Mouse (Mus musculus) lung, postnatal 14 days (tissue): Measurements from ENCODE around the gene Zc3h12b.
"Not testable (repeated sequence)": the region's sequence is repeated elsewhere in the genome, so short reads cannot be mapped to it uniquely, and the experiment has no call there.

Source experiments
- DNase-seq: peaks from one replicate; pipeline ENCODE4 v3.0.0; 2021

Zc3h12b gene

GRCm38 (mm10) chrX:95711227-95712111 lies at the start of gene Zc3h12b:
Zc3h12b (plus strand) TSS chrX:95711678.
- peak; percentile 46 for DNase-seq

- DNase-seq = no peak
Observed at GRCm38 (mm10) chrX:95682206-95682605, 29.3 kb upstream of the Zc3h12b start.

GRCm38 (mm10) chrX:95687119-95687518 lies 24.4 kb upstream of the Zc3h12b start:
- peak; percentile 1 for DNase-seq

- peak; percentile 19 for DNase-seq
Observed at GRCm38 (mm10) chrX:95738253-95738652, 26.8 kb downstream of the Zc3h12b start.

- no peak for DNase-seq
Observed at GRCm38 (mm10) chrX:95795881-95796280, 84.4 kb downstream of the Zc3h12b start.

GRCm38 (mm10) chrX:95801790-95802189 lies 90.3 kb downstream of the Zc3h12b start:
- DNase-seq = no peak

GRCm38 (mm10) chrX:95852806-95853205 lies 141.3 kb downstream of the Zc3h12b start:
- no peak for DNase-seq

- DNase-seq = no peak
Observed at GRCm38 (mm10) chrX:95881111-95881510, 169.6 kb downstream of the Zc3h12b start.

GRCm38 (mm10) chrX:95902716-95903115 lies 191.2 kb downstream of the Zc3h12b start:
- no peak for DNase-seq

GRCm38 (mm10) chrX:95935481-95935880 lies 224.0 kb downstream of the Zc3h12b start:
- DNase-seq = no peak

GRCm38 (mm10) chrX:95945496-95945895 lies 234.0 kb downstream of the Zc3h12b start:
- no peak for DNase-seq

- DNase-seq = no peak
Observed at GRCm38 (mm10) chrX:95948135-95948534, 236.7 kb downstream of the Zc3h12b start.

- peak; percentile 49 for DNase-seq
Observed at GRCm38 (mm10) chrX:95950776-95951175, 239.3 kb downstream of the Zc3h12b start.

GRCm38 (mm10) chrX:95956497-95957293 lies 245.2 kb downstream of the Zc3h12b start, which contains the start of gene Las1l:
Las1l (minus strand) TSS chrX:95956962.
- DNase-seq = peak; percentile 88

GRCm38 (mm10) chrX:95957461-95957860 lies 246.0 kb downstream of the Zc3h12b start:
- DNase-seq = not testable (repeated sequence)

- DNase-seq = no peak
Observed at GRCm38 (mm10) chrX:95963366-95963765, 251.9 kb downstream of the Zc3h12b start.

GRCm38 (mm10) chrX:95965036-95965435 lies 253.6 kb downstream of the Zc3h12b start:
- no peak for DNase-seq

- DNase-seq = peak; percentile 30
Observed at GRCm38 (mm10) chrX:95967847-95968593, 256.5 kb downstream of the Zc3h12b start.

- DNase-seq = peak; percentile 72
Observed at GRCm38 (mm10) chrX:95968594-95968965, 257.1 kb downstream of the Zc3h12b start.

- no peak for DNase-seq
Observed at GRCm38 (mm10) chrX:95969116-95969515, 257.6 kb downstream of the Zc3h12b start.

GRCm38 (mm10) chrX:95969936-95970335 lies 258.5 kb downstream of the Zc3h12b start:
- no peak for DNase-seq
